Mouse (Mus musculus) intestine, embryonic 15.5 days (tissue): ENCODE data around the gene Il6. TPM values are rescaled to one million over a fixed set of nuclear protein-coding genes. Genes with fewer than 3 reads are reported as not detected.
A peak's percentile ranks its signal among the peaks of the same experiment; 100 is the strongest.
"Not testable (repeated sequence)": the region's sequence is repeated elsewhere in the genome, so short reads cannot be mapped to it uniquely, and the experiment has no call there.

ENCODE experiments used
- ATAC-seq: fragments of 200-750 bp; cut with Nextera tagmentation; 2 replicates; pipeline ENCODE4 v1.8.0; 2017; ENCODE audit warnings: moderate TSS enrichment, moderate library complexity
- H3K27ac ChIP-seq: fragments of 300-500 bp; sonication (generic); 2 replicates; pipeline ENCODE4 v1.5.1; 2015; ENCODE audit warnings: mild to moderate bottlenecking, inconsistent platforms
- H3K27me3 ChIP-seq: fragments of 300-500 bp; sonication (generic); replicated peaks from 2 replicates; pipeline ENCODE4 v1.6.1; 2015; ENCODE audit warnings: inconsistent platforms
- H3K36me3 ChIP-seq: fragments of 300-500 bp; sonication (generic); 2 replicates; pipeline ENCODE4 v1.6.1; 2015; ENCODE audit warnings: inconsistent platforms
- H3K4me1 ChIP-seq: fragments of 300-500 bp; sonication (generic); replicated peaks from 2 replicates; pipeline ENCODE4 v1.6.1; 2015; ENCODE audit warnings: inconsistent platforms
- H3K4me2 ChIP-seq: fragments of 300-500 bp; sonication (generic); replicated peaks from 2 replicates; pipeline ENCODE4 v1.6.1; 2015; ENCODE audit warnings: mild to moderate bottlenecking, inconsistent platforms
- H3K4me3 ChIP-seq: fragments of 300-500 bp; sonication (generic); replicated peaks from 2 replicates; pipeline ENCODE4 v1.5.1; 2015; ENCODE audit warnings: inconsistent platforms
- H3K9ac ChIP-seq: fragments of 300-500 bp; sonication (generic); 2 replicates; pipeline ENCODE4 v1.6.1; 2015; ENCODE audit warnings: inconsistent platforms
- H3K9me3 ChIP-seq: fragments of 300-500 bp; sonication (generic); 2 replicates; pipeline ENCODE4 v1.6.1; 2016; ENCODE audit warnings: inconsistent platforms
- WGBS: fragments of 180-500 bp; shearing (Covaris S2); methylation state at CpG from one replicate; pipeline ENCODE4 v1.1.7; 2015; 5-methylcytosine and 5-hydroxymethylcytosine counted together
- polyA plus RNA-seq: library from polyadenylated mRNA; unstranded; fragments of >200 nt; fragmentation: Nextera tagmentation; extraction: Ambion mirVana; gene quantifications from 2 replicates; pipeline ENCODE4 v1.2.1, GENCODE M21; 2015

Gene Il6
- 0.40 TPM in 1 of 2 replicates, not detected in the other for polyA plus RNA-seq

- H3K9me3 ChIP-seq = no peaks in the 10 kb centered on the region
- H3K36me3 ChIP-seq = no peaks in the 10 kb centered on the region
- H3K4me2 ChIP-seq = 0 out of 2 replicates have a peak within 1 kb of the TSS, but pooled peaks have one; percentile 6
- no peak within 1 kb of the TSS for H3K27ac ChIP-seq
- 53% methylated on average over 16 of the region's 16 CpGs for WGBS
- no peak within 1 kb of the TSS for H3K4me3 ChIP-seq
- H3K27me3 ChIP-seq = no peaks in the 10 kb centered on the region
- H3K4me1 ChIP-seq = 0 out of 2 replicates have a peak, but pooled peaks cover 5% of the 10 kb centered on the region
- H3K9ac ChIP-seq = no peak within 1 kb of the TSS
- peak; percentile 58; the same call in 1 of the 2 replicates for ATAC-seq
Observed at GRCm38 (mm10) chr5:30012726-30013503, at the start of gene Il6. Il6 (plus strand) TSS chr5:30013114.

GRCm38 (mm10) chr5:29963488-29963887 is 49.4 kb upstream of the Il6 start:
- Histone ChIP-seq H3K4me2 (no peak overlapping the region), H3K27me3 (no peaks in the 10 kb centered on the region), H3K9me3 (no peaks in the 10 kb centered on the region), H3K9ac (no peak overlapping the region), H3K4me1 (no peaks in the 10 kb centered on the region), H3K36me3 (no peaks in the 10 kb centered on the region), H3K27ac (no peak overlapping the region), H3K4me3 (no peak overlapping the region)
- 77% methylated on average over 1 of the region's 1 CpGs for WGBS
- no peak for ATAC-seq

GRCm38 (mm10) chr5:29970212-29970611 is 42.7 kb upstream of the Il6 start:
- Histone ChIP-seq H3K36me3 (no peaks in the 10 kb centered on the region), H3K27ac (no peak overlapping the region), H3K4me2 (no peak overlapping the region), H3K9ac (no peak overlapping the region), H3K4me3 (no peak overlapping the region), H3K27me3 (no peaks in the 10 kb centered on the region), H3K9me3 (no peaks in the 10 kb centered on the region), H3K4me1 (no peaks in the 10 kb centered on the region)
- ATAC-seq = no peak
- 37% methylated on average over 1 of the region's 1 CpGs for WGBS

- Histone ChIP-seq H3K9me3 (no peaks in the 10 kb centered on the region), H3K36me3 (no peaks in the 10 kb centered on the region), H3K4me1 (no peaks in the 10 kb centered on the region), H3K4me2 (no peak overlapping the region), H3K27ac (no peak overlapping the region), H3K9ac (no peak overlapping the region), H3K4me3 (no peak overlapping the region), H3K27me3 (no peaks in the 10 kb centered on the region)
- 87% methylated on average over 5 of the region's 5 CpGs for WGBS
- ATAC-seq = no peak
Observed at GRCm38 (mm10) chr5:29972796-29973195, 40.1 kb upstream of the Il6 start.

- Histone ChIP-seq H3K27ac (no peak overlapping the region), H3K9me3 (no peaks in the 10 kb centered on the region), H3K4me2 (no peak overlapping the region), H3K27me3 (no peaks in the 10 kb centered on the region), H3K36me3 (no peaks in the 10 kb centered on the region), H3K9ac (no peak overlapping the region), H3K4me3 (no peak overlapping the region), H3K4me1 (no peaks in the 10 kb centered on the region)
- 48% methylated on average over 1 of the region's 1 CpGs for WGBS
- no peak for ATAC-seq
Observed at GRCm38 (mm10) chr5:29973533-29973932, 39.4 kb upstream of the Il6 start.

GRCm38 (mm10) chr5:29974115-29974514 is 38.8 kb upstream of the Il6 start:
- H3K27ac ChIP-seq = no peak overlapping the region
- H3K9ac ChIP-seq = no peak overlapping the region
- H3K27me3 ChIP-seq = no peaks in the 10 kb centered on the region
- H3K9me3 ChIP-seq = no peaks in the 10 kb centered on the region
- H3K4me2 ChIP-seq = no peak overlapping the region
- H3K4me3 ChIP-seq = no peak overlapping the region
- no peaks in the 10 kb centered on the region for H3K36me3 ChIP-seq
- H3K4me1 ChIP-seq = no peaks in the 10 kb centered on the region
- ATAC-seq = no peak

GRCm38 (mm10) chr5:29993583-29993982 is 19.3 kb upstream of the Il6 start:
- ATAC-seq = no peak
- Histone ChIP-seq H3K4me1 (no peaks in the 10 kb centered on the region), H3K27me3 (no peaks in the 10 kb centered on the region), H3K4me3 (no peak overlapping the region), H3K36me3 (no peaks in the 10 kb centered on the region), H3K9me3 (no peaks in the 10 kb centered on the region), H3K9ac (no peak overlapping the region), H3K4me2 (no peak overlapping the region), H3K27ac (no peak overlapping the region)
- 95% methylated on average over 1 of the region's 1 CpGs for WGBS

- H3K27ac ChIP-seq = no peak overlapping the region
- 80% methylated on average over 1 of the region's 1 CpGs for WGBS
- H3K4me2 ChIP-seq = no peak overlapping the region
- no peaks in the 10 kb centered on the region for H3K4me1 ChIP-seq
- no peaks in the 10 kb centered on the region for H3K9me3 ChIP-seq
- H3K4me3 ChIP-seq = no peak overlapping the region
- no peaks in the 10 kb centered on the region for H3K27me3 ChIP-seq
- no peak for ATAC-seq
- no peak overlapping the region for H3K9ac ChIP-seq
- no peaks in the 10 kb centered on the region for H3K36me3 ChIP-seq
Observed at GRCm38 (mm10) chr5:29994344-29994743, 18.6 kb upstream of the Il6 start.

GRCm38 (mm10) chr5:29997351-29997750 is 15.6 kb upstream of the Il6 start:
- Histone ChIP-seq H3K27ac (no peak overlapping the region), H3K4me1 (no peaks in the 10 kb centered on the region), H3K4me2 (no peak overlapping the region), H3K27me3 (no peaks in the 10 kb centered on the region), H3K36me3 (no peaks in the 10 kb centered on the region), H3K9me3 (no peaks in the 10 kb centered on the region), H3K4me3 (no peak overlapping the region), H3K9ac (no peak overlapping the region)
- 81% methylated on average over 1 of the region's 1 CpGs for WGBS
- no peak for ATAC-seq

- ATAC-seq = no peak
- 71% methylated on average over 3 of the region's 3 CpGs for WGBS
- Histone ChIP-seq H3K27ac (no peak overlapping the region), H3K27me3 (no peaks in the 10 kb centered on the region), H3K9ac (no peak overlapping the region), H3K4me3 (no peak overlapping the region), H3K4me2 (no peak overlapping the region), H3K9me3 (no peaks in the 10 kb centered on the region), H3K36me3 (no peaks in the 10 kb centered on the region), H3K4me1 (no peaks in the 10 kb centered on the region)
Observed at GRCm38 (mm10) chr5:30000921-30001320, 12.0 kb upstream of the Il6 start.

- Histone ChIP-seq H3K36me3 (no peaks in the 10 kb centered on the region), H3K4me1 (0 out of 2 replicates have a peak, but pooled peaks cover 5% of the 10 kb centered on the region), H3K4me3 (no peak overlapping the region), H3K9me3 (no peaks in the 10 kb centered on the region), H3K9ac (no peak overlapping the region), H3K27ac (no peak overlapping the region), H3K27me3 (no peaks in the 10 kb centered on the region), H3K4me2 (no peak overlapping the region)
- 55% methylated on average over 2 of the region's 2 CpGs for WGBS
- ATAC-seq = no peak
Observed at GRCm38 (mm10) chr5:30014580-30014979, 1.7 kb downstream of the Il6 start.

- ATAC-seq = not testable (repeated sequence)
Observed at GRCm38 (mm10) chr5:30035862-30036261, 22.9 kb downstream of the Il6 start.

GRCm38 (mm10) chr5:30037111-30037510 is 24.2 kb downstream of the Il6 start:
- not testable (repeated sequence) for ATAC-seq, H3K27me3 ChIP-seq, H3K9ac ChIP-seq, H3K4me2 ChIP-seq, H3K36me3 ChIP-seq, H3K4me3 ChIP-seq, H3K4me1 ChIP-seq, H3K9me3 ChIP-seq, H3K27ac ChIP-seq
- WGBS = 78% methylated on average over 2 of the region's 2 CpGs

More at GRCm38 (mm10) chr5:30035862-30036261, 22.9 kb downstream of the Il6 start:
- H3K4me1 ChIP-seq, H3K36me3 ChIP-seq, H3K9ac ChIP-seq, H3K4me3 ChIP-seq, H3K9me3 ChIP-seq, H3K27ac ChIP-seq, H3K27me3 ChIP-seq, H3K4me2 ChIP-seq: not testable (repeated sequence)
- 78% methylated on average over 4 of the region's 4 CpGs for WGBS
